Mouse (Mus musculus): ENCODE measurements around the gene Cdhr4.
A peak's percentile ranks its signal among the peaks of the same experiment; 100 is the strongest.

Gene Cdhr4

DNA sequence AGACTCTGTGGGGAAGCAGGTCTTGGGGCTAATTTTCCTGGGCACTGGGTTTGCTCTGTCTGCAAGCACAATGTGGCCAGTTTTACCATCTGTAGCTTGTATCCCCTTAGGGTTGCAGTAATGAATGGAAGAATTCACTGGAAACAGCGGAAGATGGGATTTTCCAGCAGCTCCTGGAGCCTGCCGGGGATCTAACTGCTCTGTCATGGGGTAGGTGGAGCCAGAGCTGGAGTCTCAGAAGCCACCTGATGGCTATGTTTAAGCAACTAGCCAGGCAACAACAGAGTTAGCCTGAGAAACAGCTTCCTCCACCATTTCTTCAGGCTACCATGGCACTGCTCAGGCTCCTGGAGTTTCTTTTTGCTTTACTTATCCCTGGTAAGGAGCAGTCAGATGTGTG, at the start of gene Cdhr4:
Gene Cdhr4 (plus strand): TSS at position 301 of the 400 bp plus-strand sequence.
- DNase-seq (ENCODE audit: low read depth, low spot score), result no peak

DNA sequence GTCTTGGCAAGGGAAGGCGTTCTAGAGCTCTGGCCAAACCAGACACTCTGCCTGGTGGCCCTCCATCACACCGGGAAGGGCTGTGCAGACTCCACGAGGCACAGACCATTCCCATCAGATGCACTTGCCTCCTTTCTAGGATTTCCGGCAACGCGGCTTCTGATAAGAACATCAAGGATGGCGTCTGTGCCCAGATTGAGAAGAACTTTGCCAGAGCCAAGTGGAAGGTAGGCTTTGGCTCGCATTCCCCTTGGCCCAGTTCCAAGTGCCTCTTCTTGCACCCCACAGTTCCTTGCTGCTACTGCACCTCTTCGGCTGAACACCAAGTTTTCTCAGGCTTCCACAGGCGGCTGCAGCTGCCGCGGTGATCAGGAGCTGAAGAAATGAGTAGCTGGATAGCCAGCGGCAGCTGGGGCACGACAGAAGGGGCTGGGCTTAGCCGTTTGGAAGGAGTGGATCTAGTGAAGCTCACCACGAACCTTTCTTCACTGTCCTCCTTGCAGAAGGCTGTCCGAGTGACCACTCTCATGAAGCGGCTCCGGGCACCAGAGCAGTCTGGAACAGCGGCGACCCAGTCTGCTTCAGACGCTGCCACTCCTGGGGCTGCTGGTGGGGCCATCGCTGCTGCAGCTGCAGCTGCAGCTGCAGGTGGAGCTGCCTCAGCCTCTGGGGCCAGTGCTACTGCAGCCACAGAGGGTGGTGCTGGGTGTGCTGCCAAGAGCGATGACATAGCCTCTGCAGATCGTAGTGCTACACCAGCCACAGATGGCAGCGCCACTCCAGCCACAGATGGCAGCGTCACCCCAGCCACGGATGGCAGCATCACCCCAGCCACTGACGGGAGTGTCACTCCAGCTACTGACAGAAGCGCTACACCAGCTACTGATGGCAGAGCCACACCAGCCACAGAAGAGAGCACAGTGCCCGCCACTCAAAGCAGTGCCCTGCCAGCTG, 44.8 kb upstream of the Cdhr4 start:
- no peak for DNase-seq (ENCODE audit: low read depth, low spot score)

DNA sequence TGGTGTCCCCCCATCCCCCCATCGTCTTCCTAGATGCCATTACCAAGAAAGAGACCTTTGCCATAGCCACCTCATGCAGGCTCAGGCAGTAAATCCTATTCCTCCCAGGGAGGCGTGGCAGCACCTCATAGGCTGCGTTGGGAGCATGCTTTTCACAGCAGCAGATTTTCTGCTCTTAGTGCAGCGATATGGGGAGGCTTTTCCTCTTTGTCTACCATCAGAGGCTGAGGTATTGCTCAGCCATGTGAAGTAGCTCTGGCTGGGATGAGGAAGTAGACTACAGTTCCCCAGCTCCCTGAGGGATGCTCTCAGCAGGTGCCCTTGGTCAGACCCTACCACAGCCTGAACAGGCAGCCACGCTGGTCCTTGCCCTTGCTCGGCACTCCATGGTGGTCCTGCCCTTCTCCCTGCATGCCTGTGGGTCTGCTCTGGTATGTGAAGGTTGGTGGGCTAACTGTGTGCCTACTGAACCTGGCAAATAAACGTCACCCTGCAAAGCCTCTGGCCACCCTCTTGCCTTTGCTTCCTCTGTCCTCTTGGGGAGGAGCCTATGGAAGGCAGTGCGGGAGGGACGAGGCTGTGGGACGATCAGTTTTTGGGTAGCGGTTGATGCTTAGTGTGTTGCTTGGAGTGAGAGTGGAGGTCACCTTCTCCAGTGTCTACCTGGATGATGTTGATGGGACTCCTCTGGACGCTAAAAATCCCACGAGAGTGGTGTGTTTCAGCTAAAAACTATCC, 42.9 kb upstream of the Cdhr4 start:
- DNase-seq (ENCODE audit: low read depth, low spot score), result no peak

DNA sequence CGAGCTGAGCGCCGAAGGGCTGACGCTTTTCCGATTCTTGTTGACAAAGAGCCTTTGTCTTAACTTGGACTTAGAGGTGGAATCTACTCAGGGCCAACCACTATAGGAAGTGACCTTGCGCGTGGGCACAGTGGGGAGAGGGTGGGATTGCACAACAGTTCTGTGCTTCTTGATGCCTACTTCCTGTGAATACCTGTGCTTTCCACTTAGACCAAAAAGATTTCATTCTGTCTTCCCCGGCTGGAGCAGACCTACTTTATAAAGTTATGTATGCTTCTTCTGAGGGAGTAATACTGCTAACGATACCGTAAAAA, 42.4 kb upstream of the Cdhr4 start, which contains the start of gene Traip:
Gene Traip (plus strand): TSS at position 215 of the 314 bp plus-strand sequence.
- DNase-seq (ENCODE audit: low read depth, low spot score), result no peak

DNA sequence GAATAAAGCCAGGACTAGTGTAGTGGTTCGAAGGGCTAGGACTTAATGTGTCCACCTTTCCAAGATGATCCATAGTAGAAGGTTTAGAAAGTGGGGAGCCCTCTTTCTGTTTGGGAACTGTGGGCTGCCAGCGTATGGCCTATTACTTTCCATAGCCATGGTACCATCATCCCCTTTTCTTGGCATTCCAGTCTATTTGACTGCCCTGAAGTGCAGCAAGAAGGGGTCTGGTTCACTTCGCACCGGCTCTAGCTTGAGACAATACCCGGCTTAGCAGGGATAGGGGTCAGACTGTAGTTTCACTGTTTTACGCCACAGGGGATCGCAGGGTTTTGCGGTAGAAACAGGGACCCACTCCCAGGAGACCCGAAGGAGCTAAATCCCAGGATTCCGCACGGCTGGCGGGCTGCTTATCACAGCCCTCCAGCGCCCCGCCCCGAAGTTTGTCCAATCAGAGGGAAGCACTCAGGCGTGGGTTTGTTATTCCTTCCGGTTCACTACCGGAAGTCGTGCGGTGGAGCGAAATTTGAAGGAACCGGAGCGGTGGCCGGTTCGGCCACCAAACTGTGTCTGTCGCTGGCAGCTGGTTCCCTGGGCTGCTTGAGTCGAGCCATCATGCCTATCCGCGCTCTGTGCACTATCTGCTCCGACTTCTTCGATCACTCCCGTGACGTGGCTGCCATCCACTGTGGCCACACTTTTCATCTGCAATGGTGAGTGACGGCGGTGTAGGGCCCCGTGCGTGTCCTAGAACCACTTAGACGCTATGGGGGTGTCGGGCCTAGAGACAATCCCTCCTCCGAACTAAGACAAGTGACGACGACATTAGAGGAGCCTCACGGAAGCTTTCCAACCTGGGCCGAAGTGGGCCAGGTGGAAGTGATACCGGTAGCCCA, 41.6 kb upstream of the Cdhr4 start:
- peak; percentile 95 for DNase-seq (ENCODE audit: low read depth, low spot score)

DNA sequence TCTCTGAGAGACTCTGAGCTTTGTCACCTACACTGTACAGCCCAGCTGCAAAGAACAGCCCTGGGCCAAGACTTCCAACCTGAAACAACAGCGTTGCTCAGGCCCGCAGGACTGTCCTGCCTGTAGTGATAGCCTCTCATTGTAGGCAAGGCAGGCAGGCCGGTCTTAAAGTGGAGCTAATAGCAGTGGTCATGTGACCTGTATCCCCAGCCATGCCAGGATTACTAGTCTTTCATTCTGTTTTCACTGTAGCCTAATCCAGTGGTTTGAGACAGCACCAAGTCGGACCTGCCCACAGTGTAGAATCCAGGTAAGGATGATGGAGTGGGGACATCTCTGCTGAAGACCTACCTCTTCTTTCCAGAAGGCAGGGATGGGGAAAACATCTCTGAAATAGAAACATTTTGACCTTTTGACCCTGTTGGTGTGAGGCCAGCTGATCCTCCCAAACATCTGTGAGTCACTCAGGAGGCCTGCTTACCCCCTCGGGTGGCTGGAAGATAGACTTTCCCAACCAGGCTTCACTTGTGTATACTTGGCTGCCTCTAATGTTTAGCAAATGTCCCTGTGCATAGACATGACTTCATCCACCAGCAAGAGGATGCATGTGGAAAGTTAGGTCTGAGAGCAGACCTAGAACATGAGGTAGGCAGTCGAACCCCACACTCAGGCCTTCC, 36.5 kb upstream of the Cdhr4 start:
- DNase-seq (ENCODE audit: low read depth, low spot score), result peak; percentile 79

DNA sequence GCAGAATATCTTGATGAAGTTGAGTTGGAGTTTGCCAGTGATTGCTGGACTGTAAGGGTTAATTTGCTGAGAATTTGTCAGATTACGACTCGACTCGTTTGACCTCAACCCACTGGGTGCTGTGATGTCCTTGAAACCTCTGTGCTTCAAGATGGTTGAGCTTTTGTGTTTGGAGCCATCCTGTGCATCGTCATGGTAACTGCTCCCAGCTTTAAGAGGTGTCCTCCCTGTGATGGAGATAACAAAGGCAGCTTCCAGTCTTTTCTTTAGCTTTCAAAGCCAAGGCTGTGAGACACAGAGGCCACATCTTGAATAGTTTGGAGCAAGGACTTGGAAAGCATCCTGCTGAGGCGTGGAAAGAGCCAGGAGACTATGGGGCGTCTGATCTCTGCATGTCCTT, 35.2 kb upstream of the Cdhr4 start:
- no peak for DNase-seq (ENCODE audit: low read depth, low spot score)

DNA sequence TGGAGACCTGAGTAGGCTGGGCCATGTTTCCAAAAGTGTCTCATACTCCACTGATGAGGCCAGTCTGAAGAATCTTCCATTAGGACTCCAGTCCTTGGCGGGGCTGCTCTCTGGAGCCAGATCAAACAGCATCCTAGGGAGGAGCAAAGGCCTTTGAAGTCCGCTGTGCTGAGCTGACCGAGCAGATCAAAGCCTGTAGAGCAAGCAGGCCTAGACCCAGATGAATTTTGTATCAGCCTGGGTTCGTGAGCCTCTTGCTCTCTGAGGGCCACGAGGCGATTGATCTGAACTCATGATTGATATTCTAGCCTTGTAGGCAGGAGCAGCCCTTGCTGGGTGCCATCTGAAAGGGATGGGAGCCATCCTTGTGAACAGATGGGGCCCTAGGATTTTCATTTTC, 32.4 kb upstream of the Cdhr4 start:
- no peak for DNase-seq (ENCODE audit: low read depth, low spot score)

DNA sequence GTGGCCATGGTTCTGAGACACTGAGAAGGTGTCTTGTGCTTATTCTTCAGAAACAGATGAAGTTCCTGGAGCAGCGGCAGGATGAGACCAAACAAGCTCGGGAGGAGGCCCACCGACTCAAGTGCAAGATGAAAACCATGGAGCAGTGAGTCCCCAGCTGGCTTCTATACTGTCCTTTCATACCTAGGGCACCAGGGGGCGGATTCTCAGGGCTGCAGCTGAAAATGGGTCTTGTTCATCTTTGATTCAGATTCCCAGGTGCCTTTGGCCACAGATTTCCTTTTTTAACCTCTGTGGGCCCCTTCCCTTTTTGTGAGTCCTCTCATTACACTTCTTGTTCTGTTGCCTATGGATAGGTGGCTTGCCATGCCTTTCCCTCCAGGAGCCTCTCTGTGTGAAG, 31.4 kb upstream of the Cdhr4 start:
- peak; percentile 48 for DNase-seq (ENCODE audit: low read depth, low spot score)

DNA sequence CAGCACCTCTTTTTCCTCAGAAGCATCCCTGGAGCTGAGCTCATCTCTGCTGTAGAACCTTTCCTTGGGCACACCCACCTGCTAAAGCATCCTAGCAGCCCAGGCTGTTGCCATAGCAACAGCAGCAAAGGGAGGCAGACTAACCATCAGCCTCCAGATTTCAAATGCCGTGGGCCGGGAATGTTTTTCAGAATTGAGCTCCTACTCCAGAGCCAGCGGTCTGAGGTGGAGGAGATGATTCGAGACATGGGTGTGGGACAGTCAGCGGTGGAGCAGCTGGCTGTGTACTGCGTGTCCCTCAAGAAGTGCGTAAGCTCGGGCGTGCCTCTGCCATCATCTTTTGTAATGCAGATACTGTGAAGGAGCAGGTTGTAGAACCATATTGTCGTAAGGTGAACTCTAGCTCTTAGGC, 30.9 kb upstream of the Cdhr4 start:
- DNase-seq (ENCODE audit: low read depth, low spot score), result no peak

DNA sequence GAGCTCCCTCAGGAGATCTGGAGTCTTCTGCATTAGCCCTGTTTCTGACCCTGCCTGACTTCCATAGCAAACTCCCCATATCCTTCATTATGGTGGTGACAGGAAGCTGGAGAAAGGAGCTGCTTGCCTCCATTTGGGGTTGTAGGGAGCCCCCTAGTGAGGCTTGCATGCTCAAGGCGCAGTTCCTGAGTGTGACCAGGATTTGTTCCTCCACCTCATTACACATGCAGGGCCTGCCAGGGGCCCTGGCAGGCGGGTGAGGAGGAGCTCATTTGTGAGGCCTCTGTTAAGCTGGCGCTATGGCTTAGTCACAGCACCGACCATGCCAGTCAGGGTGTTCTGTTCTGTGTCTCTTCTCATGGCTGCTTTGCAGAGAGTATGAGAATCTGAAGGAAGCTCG, 30.4 kb upstream of the Cdhr4 start:
- peak; percentile 54 for DNase-seq (ENCODE audit: low read depth, low spot score)

DNA sequence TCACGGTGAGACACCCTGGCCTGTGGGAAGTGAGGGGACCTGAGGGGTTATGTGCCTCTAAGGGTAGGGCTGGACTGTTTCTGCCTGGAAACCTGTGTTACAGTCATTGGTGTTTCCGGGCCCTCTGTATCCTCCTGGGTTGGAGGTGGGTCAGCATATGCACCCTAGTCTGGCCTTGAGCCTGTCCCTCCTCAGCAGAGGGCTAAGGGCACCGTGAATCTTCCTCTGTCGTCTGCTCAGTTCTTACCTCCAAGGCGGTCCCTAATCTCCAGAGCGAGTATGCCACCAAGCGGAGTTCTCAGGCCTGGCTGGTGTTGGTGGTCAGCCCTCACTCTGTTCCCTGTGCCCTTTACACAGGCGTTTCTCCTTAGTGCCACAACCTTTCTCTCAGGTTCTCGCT, 29.4 kb upstream of the Cdhr4 start:
- no peak for DNase-seq (ENCODE audit: low read depth, low spot score)

DNA sequence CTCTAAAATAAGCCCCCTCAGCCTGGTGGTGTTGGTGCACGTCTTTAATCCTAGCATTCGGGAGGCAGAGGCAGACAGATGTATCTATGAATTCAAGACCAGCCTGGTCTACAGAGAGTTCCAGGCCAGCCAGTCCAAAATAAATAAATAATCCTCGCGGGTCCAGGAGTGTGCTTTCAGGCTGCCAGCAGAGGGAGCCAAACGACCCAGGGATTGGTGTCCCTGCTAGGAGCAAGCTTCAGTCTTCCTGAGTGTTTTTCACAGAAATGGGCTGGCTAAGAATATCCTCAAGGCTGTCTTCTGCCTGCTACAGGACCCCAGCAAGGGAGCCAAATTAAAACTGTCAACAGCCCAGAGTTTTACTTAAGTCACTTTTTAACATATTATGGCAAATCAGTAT, 28.6 kb upstream of the Cdhr4 start:
- peak; percentile 92 for DNase-seq (ENCODE audit: low read depth, low spot score)

DNA sequence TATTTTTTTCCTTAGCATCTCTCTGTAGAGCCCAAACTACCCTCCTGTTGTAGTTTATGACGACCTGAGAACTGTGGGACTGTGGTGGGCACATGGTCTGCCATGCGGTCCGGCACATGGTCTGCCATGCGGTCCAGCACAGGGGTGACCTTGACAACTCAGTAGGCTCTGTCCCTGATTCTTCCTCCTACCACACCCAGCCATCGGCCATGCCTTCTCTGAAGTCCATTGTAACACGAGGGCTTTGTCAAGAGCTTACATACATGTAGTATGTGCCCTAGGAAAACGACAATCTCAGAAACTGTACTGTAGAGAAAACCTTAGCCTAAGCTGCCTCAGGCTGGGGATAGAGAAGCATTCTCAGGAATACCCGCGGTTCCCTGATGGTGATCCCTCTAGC, 27.6 kb upstream of the Cdhr4 start:
- DNase-seq (ENCODE audit: low read depth, low spot score), result no peak

DNA sequence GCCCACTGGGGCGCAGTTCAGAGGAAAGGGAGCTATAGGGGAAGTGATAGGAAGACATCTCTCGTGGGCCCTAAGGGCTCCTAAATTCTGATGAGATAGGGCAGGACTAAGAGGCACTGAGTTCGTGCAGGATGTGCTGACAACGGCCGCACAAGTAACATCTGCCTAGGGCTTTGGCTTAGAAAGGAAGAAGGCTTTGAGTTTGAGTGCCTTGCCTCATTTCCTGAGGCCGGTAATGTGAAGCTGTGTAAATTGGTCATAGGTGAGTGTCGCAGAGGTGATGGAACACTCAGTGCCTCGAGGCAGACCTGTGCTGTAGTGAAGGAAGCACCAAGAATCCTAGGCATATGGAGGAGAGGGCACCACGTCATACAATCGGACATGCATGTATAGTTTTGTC, 25.6 kb upstream of the Cdhr4 start:
- DNase-seq (ENCODE audit: low read depth, low spot score), result no peak

DNA sequence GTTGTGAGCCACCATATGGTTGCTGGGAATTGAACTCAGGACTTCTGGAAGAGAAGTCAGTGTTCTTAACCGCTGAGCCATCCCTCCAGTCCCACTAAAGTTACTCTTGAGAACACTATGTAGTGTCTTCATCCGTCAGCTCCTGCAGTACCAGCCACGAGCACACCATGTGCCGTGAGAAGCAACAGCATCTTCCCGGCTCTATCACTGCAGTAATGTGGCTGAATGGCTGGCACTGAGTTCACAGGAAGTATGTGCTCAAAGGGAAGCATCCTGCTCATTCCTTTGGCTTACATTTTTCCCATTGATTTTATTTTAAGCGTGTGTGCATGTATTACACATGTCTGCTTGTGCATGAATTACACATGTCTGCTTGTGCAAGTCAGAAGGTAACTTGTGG, 24.9 kb upstream of the Cdhr4 start:
- no peak for DNase-seq (ENCODE audit: low read depth, low spot score)

DNA sequence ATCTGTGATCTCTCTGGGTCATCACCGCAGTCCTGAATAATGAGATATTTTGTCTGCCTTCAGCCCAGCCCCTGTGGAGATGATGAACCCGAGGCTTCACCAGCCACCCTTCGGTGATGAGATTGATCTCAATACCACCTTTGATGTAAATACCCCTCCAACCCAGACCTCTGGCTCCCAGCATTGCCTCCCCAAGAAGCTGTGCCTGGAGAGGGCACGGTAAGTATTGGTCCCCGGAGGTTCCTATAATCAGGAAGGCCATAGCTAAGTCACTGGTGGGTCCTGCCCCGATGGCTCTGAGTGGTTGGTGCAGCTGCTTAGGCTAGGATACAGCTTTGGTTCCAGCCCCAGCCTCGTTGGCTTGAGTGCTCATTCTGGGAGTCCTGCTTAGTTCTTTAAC, 23.8 kb upstream of the Cdhr4 start:
- DNase-seq (ENCODE audit: low read depth, low spot score), result no peak

DNA sequence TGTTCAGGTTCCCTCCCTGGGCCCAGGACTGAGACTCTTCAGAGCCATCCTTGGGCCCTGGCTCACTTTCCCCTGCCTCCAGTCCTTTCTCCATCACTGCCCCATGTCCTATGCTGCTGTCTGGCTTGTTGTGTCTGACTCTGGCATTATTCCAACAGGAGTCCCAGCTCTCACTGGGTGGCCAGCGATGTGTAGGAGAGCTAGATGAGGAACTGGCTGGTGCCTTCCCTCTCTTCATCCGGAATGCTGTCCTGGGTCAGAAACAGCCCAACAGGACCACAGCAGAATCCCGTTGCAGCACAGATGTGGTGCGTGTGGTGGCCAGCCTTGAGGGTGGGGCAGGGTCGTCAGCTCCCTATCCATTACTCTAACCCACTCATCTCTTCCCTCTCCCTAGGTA, 22.0 kb upstream of the Cdhr4 start:
- no peak for DNase-seq (ENCODE audit: low read depth, low spot score)

DNA sequence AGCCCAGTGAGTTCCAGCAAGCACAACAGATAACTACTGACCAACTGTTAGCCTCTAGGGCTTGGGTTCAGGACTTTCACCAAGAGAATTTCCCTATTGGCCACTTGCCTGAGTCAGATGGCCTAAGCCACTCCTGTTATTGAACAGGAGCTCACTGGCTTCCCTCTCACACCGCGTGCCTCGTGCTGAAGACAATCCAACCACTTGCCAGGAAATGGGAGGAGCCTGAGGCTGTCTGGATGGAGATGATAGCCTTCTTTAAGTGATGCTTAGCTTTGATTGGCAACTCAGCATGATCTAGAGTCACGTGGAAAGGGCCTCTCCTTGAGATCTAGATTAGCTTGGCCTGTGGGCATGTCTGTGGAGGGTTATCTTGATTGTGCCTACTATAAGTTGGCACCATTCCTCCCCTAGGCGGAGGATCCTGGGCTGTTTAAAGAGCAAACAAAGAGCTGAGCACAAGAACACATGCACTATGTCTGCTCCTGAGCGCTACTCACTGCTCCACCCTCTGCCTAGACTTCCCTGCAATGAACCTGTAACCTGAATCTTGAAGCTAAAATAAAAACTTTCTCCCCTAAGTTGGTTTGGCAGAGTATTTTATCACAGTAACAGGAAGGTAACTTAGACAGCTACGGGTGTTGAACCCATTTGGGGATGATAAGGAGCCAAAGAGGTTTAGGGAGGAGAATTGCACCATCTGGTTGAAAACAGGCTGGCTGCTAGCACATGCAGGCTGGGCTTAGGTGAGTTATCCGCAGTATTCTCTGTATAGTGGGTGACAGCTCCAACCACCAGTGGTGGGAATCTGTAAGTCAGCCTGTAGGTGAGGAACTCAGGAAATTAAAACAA, 20.4 kb upstream of the Cdhr4 start:
- DNase-seq (ENCODE audit: low read depth, low spot score), result no peak

DNA sequence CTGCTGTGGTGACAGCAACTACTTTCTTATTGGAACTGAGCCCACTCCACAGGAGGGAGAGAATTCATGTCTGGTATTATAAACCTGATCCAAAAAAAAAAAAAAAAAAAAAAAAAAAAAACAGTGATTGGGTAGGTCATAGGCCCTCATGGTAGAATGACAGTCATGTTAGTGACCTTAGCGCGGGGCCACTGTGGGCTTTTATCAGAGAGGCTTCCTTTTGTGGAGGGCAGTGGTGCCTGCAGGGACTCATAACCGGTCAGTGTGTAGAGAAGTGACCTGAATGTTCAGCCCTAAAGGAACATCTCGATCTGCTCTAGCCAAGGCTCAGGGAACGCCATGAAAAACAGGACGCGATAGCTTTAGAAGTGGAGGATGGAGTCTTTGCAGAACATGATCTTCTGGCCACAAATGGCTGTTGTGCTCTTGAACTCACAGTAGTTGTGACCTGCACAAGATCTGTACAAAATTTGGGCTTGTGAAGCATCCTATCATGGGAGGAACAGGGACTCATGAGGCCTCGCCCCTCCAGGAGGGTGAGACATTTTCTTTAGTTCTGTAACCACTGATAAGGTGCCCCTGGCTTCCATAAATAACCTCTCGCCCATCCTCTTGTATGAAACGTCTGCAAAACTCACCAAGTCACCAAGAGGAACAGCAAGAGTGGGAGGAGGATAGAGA, 17.7 kb upstream of the Cdhr4 start:
- DNase-seq (ENCODE audit: low read depth, low spot score), result peak; percentile 29
